Mouse (Mus musculus) heart, embryonic 15.5 days (tissue): Measurements from ENCODE around the gene Ccdc153. TPM values are rescaled to one million over a fixed set of nuclear protein-coding genes. Genes with fewer than 3 reads are reported as not detected.

Source experiments
- ATAC-seq: fragments of 200-750 bp; cut with Nextera tagmentation; replicated peaks from 2 replicates; pipeline ENCODE4 v1.8.0; 2017; ENCODE audit warnings: low read depth, moderate TSS enrichment; ENCODE audit not compliant: insufficient number of reproducible peaks, insufficient read depth, low FRiP score
- H3K27ac ChIP-seq: fragments of 300-500 bp; sonication (generic); 2 replicates; pipeline ENCODE4 v1.5.1; 2015; ENCODE audit warnings: mild to moderate bottlenecking, inconsistent platforms
- H3K27me3 ChIP-seq: fragments of 300-500 bp; sonication (generic); 2 replicates; pipeline ENCODE4 v1.6.1; 2015; ENCODE audit warnings: inconsistent platforms
- H3K36me3 ChIP-seq: fragments of 300-500 bp; sonication (generic); 2 replicates; pipeline ENCODE4 v1.6.1; 2015; ENCODE audit warnings: mild to moderate bottlenecking, inconsistent platforms
- H3K4me1 ChIP-seq: fragments of 300-500 bp; sonication (generic); replicated peaks from 2 replicates; pipeline ENCODE4 v1.6.1; 2015; ENCODE audit warnings: inconsistent platforms
- H3K4me2 ChIP-seq: fragments of 300-500 bp; sonication (generic); 2 replicates; pipeline ENCODE4 v1.6.1; 2015; ENCODE audit warnings: inconsistent platforms, mild to moderate bottlenecking, moderate library complexity
- H3K4me3 ChIP-seq: fragments of 300-500 bp; sonication (generic); 2 replicates; pipeline ENCODE4 v1.5.1; 2015; ENCODE audit warnings: mild to moderate bottlenecking, inconsistent platforms
- H3K9ac ChIP-seq: fragments of 300-500 bp; sonication (generic); 2 replicates; pipeline ENCODE4 v1.6.1; 2015; ENCODE audit warnings: mild to moderate bottlenecking, inconsistent platforms
- H3K9me3 ChIP-seq: fragments of 300-500 bp; sonication (generic); replicated peaks from 2 replicates; pipeline ENCODE4 v1.6.1; 2016; ENCODE audit warnings: inconsistent platforms
- WGBS: fragments of 180-500 bp; shearing (Covaris S2); methylation state at CpG from one replicate; pipeline ENCODE4 v1.1.7; 2015; ENCODE audit warnings: mixed read lengths; 5-methylcytosine and 5-hydroxymethylcytosine counted together
- polyA plus RNA-seq: library from polyadenylated mRNA; unstranded; fragments of >200 nt; fragmentation: Nextera tagmentation; extraction: Ambion mirVana; gene quantifications from 2 replicates; pipeline ENCODE4 v1.2.1, GENCODE M21; 2015

Gene Ccdc153
- 0.28 and 0.52 TPM in 2 replicates for polyA plus RNA-seq

DNA sequence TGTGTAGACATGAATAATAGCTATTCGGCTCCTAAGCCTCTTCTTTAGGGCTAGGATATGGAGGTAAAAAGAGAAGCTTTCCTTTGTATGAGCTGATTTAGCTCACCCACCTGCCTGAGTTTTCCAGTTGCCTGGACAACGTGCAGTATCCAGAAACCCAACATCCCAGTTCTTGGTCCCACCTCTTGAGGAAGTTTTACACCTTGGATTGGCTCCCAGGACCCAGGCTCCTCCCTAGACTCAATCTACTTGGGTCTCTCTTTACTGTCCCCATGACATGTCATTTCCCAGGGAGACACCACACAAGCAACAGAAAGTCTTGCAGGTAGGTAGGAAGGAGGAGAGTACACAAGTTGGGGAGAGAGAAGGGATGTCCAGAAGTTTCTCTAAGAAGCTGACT is at the start of gene Ccdc153:
Gene Ccdc153, plus strand, starts transcription at position 278 of the 400 bp plus-strand sequence.
- ATAC-seq = no peak
- Histone ChIP-seq H3K9me3 (no peaks in the 10 kb centered on the region), H3K27me3 (no peaks in the 10 kb centered on the region), H3K36me3 (no peaks in the 10 kb centered on the region), H3K27ac (no peak within 1 kb of the TSS), H3K4me3 (no peak within 1 kb of the TSS), H3K4me1 (no peaks in the 10 kb centered on the region), H3K4me2 (no peak within 1 kb of the TSS), H3K9ac (no peak within 1 kb of the TSS)
- 60% methylated on average over 2 of the region's 2 CpGs for WGBS

DNA sequence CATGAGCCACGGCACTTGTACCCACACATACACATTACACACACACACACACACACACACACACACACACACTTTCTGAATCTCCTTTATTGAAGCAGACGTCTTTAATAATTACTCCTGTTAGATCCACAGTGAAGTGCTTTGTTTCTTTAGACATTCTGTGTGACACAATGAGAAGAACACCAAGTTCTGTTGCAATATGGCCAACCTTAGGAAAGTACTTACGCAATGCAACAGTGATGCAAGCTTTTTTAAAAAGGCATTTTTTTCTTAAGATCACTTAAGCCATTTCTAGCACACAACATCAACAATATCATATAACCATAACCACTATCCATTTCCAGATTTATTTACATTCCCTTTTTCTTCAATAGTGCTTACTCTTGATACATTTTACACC is 49.3 kb upstream of the Ccdc153 start:
- Histone ChIP-seq H3K36me3 (no peaks in the 10 kb centered on the region), H3K9me3 (no peaks in the 10 kb centered on the region), H3K4me2 (no peak overlapping the region), H3K27ac (no peak overlapping the region), H3K4me3 (no peak overlapping the region), H3K27me3 (no peaks in the 10 kb centered on the region), H3K4me1 (peaks cover 11% of the 10 kb centered on the region), H3K9ac (no peak overlapping the region)
- WGBS = 87% methylated on average over 3 of the region's 3 CpGs
- ATAC-seq = no peak

DNA sequence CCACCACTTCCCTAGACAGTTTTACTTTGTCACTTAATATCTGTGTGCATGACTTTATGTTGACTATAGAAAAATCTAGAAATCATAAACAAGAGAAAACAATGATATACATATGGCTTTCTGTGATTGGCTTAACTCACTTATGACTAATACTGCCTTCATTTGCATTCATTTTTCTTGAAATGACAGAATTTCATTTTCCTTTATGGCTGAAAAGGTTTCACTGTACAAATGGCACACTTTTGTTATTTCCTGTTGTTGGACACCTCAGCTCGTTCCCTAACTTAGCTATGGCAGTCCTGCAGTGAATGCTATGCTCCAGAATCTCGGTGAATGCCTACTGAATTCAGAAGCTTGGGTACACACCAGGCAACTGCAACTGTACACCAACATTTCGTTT is 48.2 kb upstream of the Ccdc153 start:
- Histone ChIP-seq H3K4me2 (no peak overlapping the region), H3K36me3 (peaks cover 7% of the 10 kb centered on the region), H3K27ac (no peak overlapping the region), H3K9ac (no peak overlapping the region), H3K9me3 (no peaks in the 10 kb centered on the region), H3K4me3 (no peak overlapping the region), H3K4me1 (peaks cover 11% of the 10 kb centered on the region), H3K27me3 (no peaks in the 10 kb centered on the region)
- WGBS = 70% methylated on average over 3 of the region's 3 CpGs
- ATAC-seq = no peak

DNA sequence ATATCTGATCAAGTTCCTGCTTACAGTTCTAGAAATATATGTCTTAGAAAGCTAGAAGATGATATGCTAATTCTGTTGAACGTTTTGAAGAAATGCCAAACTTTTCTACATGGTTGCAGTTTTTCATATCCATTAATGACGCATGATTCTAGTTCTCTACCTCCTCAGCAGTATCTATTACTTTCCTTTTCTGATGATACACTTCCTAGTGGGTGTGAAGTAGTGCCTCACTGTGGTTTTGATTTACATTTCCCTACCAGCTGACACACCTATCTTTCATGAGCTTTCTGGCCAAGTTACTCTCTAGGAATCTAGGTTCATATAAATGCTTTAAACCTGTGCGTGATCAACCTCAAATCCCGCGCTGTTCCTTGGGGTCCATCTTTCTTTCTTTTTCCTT is 47.7 kb upstream of the Ccdc153 start:
- Histone ChIP-seq H3K27ac (no peak overlapping the region), H3K4me1 (peaks cover 11% of the 10 kb centered on the region), H3K4me3 (no peak overlapping the region), H3K27me3 (no peaks in the 10 kb centered on the region), H3K36me3 (peaks cover 11% of the 10 kb centered on the region), H3K9ac (no peak overlapping the region), H3K4me2 (no peak overlapping the region), H3K9me3 (no peaks in the 10 kb centered on the region)
- ATAC-seq = no peak
- WGBS = 91% methylated on average over 5 of the region's 5 CpGs

GRCm38 (mm10) chr9:44194000-44194399 is 46.5 kb upstream of the Ccdc153 start:
- no peak for ATAC-seq
- H3K4me2 ChIP-seq = no peak overlapping the region
- no peaks in the 10 kb centered on the region for H3K9me3 ChIP-seq
- peaks cover 21% of the 10 kb centered on the region for H3K36me3 ChIP-seq
- H3K27me3 ChIP-seq = no peaks in the 10 kb centered on the region
- no peak overlapping the region for H3K4me3 ChIP-seq
- peak overlapping the region; percentile 15 for H3K27ac ChIP-seq
- no peak overlapping the region for H3K9ac ChIP-seq
- H3K4me1 ChIP-seq = peaks cover 8% of the 10 kb centered on the region
- 5% methylated on average over 1 of the region's 1 CpGs for WGBS

GRCm38 (mm10) chr9:44196354-44196753 is 44.1 kb upstream of the Ccdc153 start:
- Histone ChIP-seq H3K4me2 (no peak overlapping the region), H3K9me3 (no peaks in the 10 kb centered on the region), H3K4me3 (no peak overlapping the region), H3K27ac (no peak overlapping the region), H3K4me1 (peaks cover 8% of the 10 kb centered on the region), H3K9ac (no peak overlapping the region), H3K36me3 (peaks cover 38% of the 10 kb centered on the region), H3K27me3 (no peaks in the 10 kb centered on the region)
- 88% methylated on average over 4 of the region's 4 CpGs for WGBS
- ATAC-seq = no peak

GRCm38 (mm10) chr9:44199166-44199565 is 41.3 kb upstream of the Ccdc153 start:
- ATAC-seq = no peak
- H3K36me3 ChIP-seq = peaks cover 38% of the 10 kb centered on the region
- no peak overlapping the region for H3K9ac ChIP-seq
- H3K4me3 ChIP-seq = no peak overlapping the region
- no peak overlapping the region for H3K27ac ChIP-seq
- peaks cover 5% of the 10 kb centered on the region for H3K4me1 ChIP-seq
- no peaks in the 10 kb centered on the region for H3K27me3 ChIP-seq
- no peaks in the 10 kb centered on the region for H3K9me3 ChIP-seq
- WGBS = 85% methylated on average over 3 of the region's 3 CpGs
- H3K4me2 ChIP-seq = no peak overlapping the region

DNA sequence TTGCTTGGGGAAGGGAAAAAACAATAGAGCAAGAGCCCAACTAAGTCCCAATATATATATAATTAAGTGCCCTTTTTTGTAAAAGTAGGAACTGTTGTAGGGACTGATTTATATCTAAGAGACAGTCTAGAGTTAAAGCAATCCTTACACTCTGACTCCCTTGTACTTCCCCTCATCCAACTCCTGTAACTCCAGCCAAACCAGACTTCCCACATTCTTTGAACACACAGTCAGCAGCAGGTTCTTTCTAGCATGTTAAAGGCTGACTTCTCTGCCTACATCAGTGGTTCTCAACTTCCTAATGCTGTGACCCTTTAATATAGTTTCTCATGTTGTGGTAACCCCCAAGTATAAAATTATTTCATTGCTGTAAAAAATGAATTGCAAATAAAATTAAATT is 40.9 kb upstream of the Ccdc153 start:
- Histone ChIP-seq H3K4me2 (no peak overlapping the region), H3K36me3 (peaks cover 38% of the 10 kb centered on the region), H3K4me1 (peaks cover under 1% of the 10 kb centered on the region; the same call in 1 of the 2 replicates), H3K27me3 (no peaks in the 10 kb centered on the region), H3K9me3 (no peaks in the 10 kb centered on the region), H3K4me3 (no peak overlapping the region), H3K9ac (no peak overlapping the region), H3K27ac (no peak overlapping the region)
- ATAC-seq = no peak

DNA sequence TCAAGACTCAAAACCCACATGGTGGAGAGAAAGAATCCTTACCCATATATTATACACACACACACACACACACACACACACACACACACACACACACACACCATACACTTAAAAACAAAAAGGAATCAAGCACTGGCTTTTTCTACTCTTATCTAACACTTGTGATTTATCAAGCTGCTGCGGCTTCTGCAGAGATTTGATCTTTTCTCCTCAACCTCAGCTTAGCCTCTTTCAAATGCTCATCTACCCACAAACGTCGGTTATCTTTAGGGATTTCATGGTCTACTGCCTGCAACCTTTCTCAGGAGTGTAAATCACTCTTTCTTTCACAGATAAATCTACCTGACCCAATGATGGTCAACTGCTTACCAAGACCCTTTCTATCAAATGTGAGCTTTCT is 40.0 kb upstream of the Ccdc153 start:
- Histone ChIP-seq H3K4me3 (no peak overlapping the region), H3K27me3 (no peaks in the 10 kb centered on the region), H3K9ac (no peak overlapping the region), H3K9me3 (no peaks in the 10 kb centered on the region), H3K4me1 (no peaks in the 10 kb centered on the region), H3K4me2 (no peak overlapping the region), H3K36me3 (peaks cover 38% of the 10 kb centered on the region), H3K27ac (no peak overlapping the region)
- WGBS = 64% methylated on average over 3 of the region's 3 CpGs
- no peak for ATAC-seq

DNA sequence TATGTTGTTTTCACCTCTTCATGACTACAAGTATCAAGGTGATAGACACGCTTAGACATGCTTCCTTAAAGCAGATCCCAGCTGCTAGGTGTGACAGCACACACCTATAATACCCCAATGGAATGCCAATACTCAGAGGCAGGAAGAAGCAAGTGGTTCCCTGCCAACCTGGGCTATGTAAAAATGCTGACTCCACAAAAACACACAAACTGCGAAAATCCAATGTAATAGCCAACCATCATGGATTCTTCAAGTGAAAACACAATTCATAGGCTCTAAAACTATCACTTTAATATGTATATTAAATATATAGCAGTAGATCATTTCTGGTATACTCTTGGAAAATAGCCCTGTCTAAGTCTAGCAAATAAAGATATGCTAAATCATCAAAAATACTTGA is 32.6 kb upstream of the Ccdc153 start:
- H3K4me1 ChIP-seq = no peaks in the 10 kb centered on the region
- 0 out of 2 replicates have a peak, but pooled peaks cover 9% of the 10 kb centered on the region for H3K36me3 ChIP-seq
- no peak overlapping the region for H3K4me3 ChIP-seq
- no peak overlapping the region for H3K27ac ChIP-seq
- WGBS = 92% methylated on average over 2 of the region's 2 CpGs
- no peak overlapping the region for H3K4me2 ChIP-seq
- no peak for ATAC-seq
- H3K27me3 ChIP-seq = no peaks in the 10 kb centered on the region
- no peaks in the 10 kb centered on the region for H3K9me3 ChIP-seq
- no peak overlapping the region for H3K9ac ChIP-seq

GRCm38 (mm10) chr9:44209416-44209815 is 31.1 kb upstream of the Ccdc153 start:
- H3K36me3 ChIP-seq = 0 out of 2 replicates have a peak, but pooled peaks cover 10% of the 10 kb centered on the region
- H3K9me3 ChIP-seq = no peaks in the 10 kb centered on the region
- no peak overlapping the region for H3K4me2 ChIP-seq
- no peak overlapping the region for H3K9ac ChIP-seq
- H3K27me3 ChIP-seq = no peaks in the 10 kb centered on the region
- no peaks in the 10 kb centered on the region for H3K4me1 ChIP-seq
- ATAC-seq = no peak
- no peak overlapping the region for H3K27ac ChIP-seq
- 87% methylated on average over 4 of the region's 4 CpGs for WGBS
- no peak overlapping the region for H3K4me3 ChIP-seq

DNA sequence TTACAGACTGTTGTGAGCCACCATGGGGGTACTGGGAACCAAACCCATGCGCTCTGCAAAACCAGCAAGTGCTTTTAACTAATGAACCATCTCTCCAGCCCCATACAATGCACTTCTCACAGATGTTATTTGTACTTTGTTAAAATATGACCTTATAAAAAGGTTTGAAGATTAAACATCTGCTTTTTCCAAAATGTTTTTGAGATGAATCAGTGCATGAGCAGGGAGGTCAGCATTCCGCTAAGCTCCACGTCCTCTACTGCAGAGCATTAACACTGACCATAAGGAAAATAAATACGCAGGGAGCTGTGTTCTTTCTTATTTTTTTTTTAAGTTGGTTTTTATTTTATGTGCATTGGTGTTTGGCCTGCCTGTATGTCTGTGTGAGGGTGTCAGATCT is 28.1 kb upstream of the Ccdc153 start:
- no peak overlapping the region for H3K27ac ChIP-seq
- no peak overlapping the region for H3K9ac ChIP-seq
- no peaks in the 10 kb centered on the region for H3K9me3 ChIP-seq
- 91% methylated on average over 4 of the region's 4 CpGs for WGBS
- H3K27me3 ChIP-seq = no peaks in the 10 kb centered on the region
- H3K36me3 ChIP-seq = 0 out of 2 replicates have a peak, but pooled peaks cover 10% of the 10 kb centered on the region
- no peak overlapping the region for H3K4me3 ChIP-seq
- H3K4me2 ChIP-seq = no peak overlapping the region
- no peaks in the 10 kb centered on the region for H3K4me1 ChIP-seq
- ATAC-seq = no peak
